Mouse (Mus musculus): ENCODE results near the gene Cped1. TPM values are rescaled to one million over a fixed set of nuclear protein-coding genes. Genes with fewer than 3 reads are reported as not detected.
A peak's percentile ranks its signal among the peaks of the same experiment; 100 is the strongest.
"Not testable (repeated sequence)": the region's sequence is repeated elsewhere in the genome, so short reads cannot be mapped to it uniquely, and the experiment has no call there.

Cped1 gene
- total RNA-seq, 2 experiments from 2014 or later, result 2.2 to 3.1 TPM

GRCm38 (mm10) chr6:22122693-22123092 lies 137.0 kb downstream of the Cped1 start:
- intact Hi-C loops (cut with DNase I), result loop anchor here (5.0 kb wide), 4 partner anchors 170 to 860 kb away; no protein-coding TSS in a partner anchor

GRCm38 (mm10) chr6:22123332-22123731 lies 137.6 kb downstream of the Cped1 start:
- intact Hi-C loops (cut with DNase I), result loop anchor here (5.0 kb wide), 4 partner anchors 169 to 859 kb away; no protein-coding TSS in a partner anchor
- no peak for DNase-seq (ENCODE audit: low spot score in 2 of 2)

More at GRCm38 (mm10) chr6:22122693-22123092, 137.0 kb downstream of the Cped1 start:
- DNase-seq (ENCODE audit: low spot score in 2 of 2), result no peak

GRCm38 (mm10) chr6:22124575-22125330 lies 139.0 kb downstream of the Cped1 start:
- intact Hi-C loops (cut with DNase I), result loop anchor here (5.0 kb wide), 4 partner anchors 168 to 858 kb away; no protein-coding TSS in a partner anchor
- not testable (repeated sequence) for DNase-seq (ENCODE audit: low spot score in 2 of 2)

GRCm38 (mm10) chr6:22135038-22135631 lies 149.4 kb downstream of the Cped1 start:
- intact Hi-C loops (cut with DNase I), result no loop called here
- no peak for DNase-seq (ENCODE audit: low spot score in 2 of 2)

DNA sequence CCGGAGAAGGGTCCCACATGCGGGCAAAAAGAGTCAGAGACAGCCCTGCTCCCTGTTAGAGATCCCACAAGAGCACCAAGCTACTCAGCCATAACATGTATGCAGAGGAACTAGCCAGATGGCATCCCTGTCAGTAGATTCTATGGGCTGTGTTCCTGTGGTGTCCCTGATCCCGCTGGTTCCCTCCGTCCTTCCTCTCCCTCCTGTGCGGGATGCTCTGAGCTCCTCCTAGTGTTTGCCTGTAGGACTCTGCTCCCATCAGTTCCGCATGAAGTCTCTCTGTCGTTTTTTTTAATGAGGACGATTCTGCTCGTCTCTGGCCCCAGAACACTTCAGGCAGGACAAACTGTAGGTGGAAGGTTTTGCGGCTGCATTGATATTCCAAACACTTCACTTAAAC lies 151.1 kb downstream of the Cped1 start:
- DNase-seq (ENCODE audit: low spot score in 2 of 2), result no peak
- intact Hi-C loops (cut with DNase I), result no loop called here

DNA sequence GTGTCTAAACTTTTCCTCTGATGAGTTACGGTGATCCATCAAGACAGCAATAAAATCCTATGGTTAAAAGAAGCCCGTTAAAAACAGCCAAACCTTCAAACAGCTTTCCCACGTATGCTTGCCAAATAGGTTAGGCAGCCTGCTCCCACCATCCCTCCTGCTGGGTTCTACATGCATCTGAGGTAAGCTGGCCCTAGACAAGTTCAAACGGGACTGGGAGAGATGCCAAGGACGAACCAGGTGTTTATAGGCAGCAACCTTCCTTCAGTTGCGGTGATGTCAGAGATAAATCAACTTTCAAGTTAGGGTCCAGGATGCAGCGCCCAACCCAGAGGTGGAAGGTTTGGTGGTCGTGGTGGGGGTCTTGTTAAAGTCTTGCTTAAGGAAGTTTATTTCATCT lies 155.1 kb downstream of the Cped1 start:
- intact Hi-C loops (cut with DNase I), result no loop called here

DNA sequence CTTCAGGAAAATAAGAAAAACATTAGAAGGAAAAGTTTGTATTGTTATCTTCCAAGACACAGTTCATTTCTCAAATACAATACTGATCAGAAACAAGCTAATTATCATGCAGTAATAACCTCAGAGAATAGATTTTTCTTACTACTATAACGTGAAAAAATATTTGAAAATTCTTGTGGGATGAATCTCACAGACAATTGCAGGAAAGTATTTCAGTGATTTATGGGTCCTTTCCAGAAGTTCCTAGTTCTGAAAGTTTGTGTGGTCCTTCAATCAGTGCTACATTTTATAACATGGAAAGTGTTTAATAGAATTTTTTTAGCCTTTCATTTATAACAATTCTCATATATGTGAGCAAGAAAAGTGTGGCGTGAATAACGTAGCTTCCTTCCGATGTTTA lies 161.5 kb downstream of the Cped1 start:
- no peak for DNase-seq (ENCODE audit: low spot score in 2 of 2)
- intact Hi-C loops (cut with DNase I), result no loop called here

More for the DNA sequence above, 155.1 kb downstream of the Cped1 start:
- no peak for DNase-seq (ENCODE audit: low spot score in 2 of 2)

DNA sequence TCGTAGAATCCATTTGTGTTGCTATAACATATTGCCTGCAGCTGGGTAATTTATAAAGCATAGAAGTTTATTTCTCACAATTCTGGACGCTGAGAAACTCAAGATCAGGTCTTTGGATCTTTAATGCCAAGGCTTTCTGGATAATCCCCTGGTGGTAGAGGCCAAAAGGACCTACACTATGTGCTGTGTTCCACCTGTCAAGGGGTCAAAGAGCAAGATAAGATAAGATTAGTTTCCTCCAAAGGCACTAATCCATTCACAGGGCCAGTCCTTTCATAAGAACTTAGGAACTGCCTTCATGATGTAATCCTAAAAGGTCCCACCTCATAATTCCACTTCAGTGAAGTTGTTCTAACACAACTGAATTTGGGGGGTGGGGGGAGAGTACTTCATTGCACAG lies 162.8 kb downstream of the Cped1 start:
- no peak for DNase-seq (ENCODE audit: low spot score in 2 of 2)
- intact Hi-C loops (cut with DNase I), result no loop called here

- no peak for DNase-seq (ENCODE audit: low spot score in 2 of 2)
- intact Hi-C loops (cut with DNase I), result no loop called here
Observed at GRCm38 (mm10) chr6:22157461-22157860, 171.7 kb downstream of the Cped1 start.

- DNase-seq (ENCODE audit: low spot score in 2 of 2), result no peak
- intact Hi-C loops (cut with DNase I), result no loop called here
Observed at GRCm38 (mm10) chr6:22161944-22162343, 176.2 kb downstream of the Cped1 start.

DNA sequence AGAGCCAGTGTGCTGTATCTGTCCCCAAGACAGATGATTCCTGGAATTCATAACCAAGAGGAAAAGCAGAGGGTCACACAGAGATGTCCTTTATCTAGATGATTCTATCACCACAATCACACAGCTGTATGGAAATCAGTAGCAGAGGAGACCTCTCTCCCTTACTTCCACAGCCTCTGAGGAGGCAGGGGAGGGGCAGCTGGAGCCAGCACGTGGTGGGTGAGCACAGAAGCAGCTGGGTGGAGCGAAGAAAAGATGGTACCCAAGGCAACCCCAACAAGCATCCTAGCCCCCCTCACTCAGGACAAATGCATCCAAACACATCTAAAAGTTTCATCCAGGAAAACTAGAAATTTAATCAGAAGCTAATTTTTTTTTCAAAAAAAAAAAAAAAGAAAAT lies 182.7 kb downstream of the Cped1 start:
- intact Hi-C loops (cut with DNase I), result no loop called here
- DNase-seq (ENCODE audit: low spot score in 2 of 2), result no peak

GRCm38 (mm10) chr6:22178721-22179295 lies 193.1 kb downstream of the Cped1 start:
- no peak for DNase-seq (ENCODE audit: low spot score in 2 of 2)
- intact Hi-C loops (cut with DNase I), result no loop called here

DNA sequence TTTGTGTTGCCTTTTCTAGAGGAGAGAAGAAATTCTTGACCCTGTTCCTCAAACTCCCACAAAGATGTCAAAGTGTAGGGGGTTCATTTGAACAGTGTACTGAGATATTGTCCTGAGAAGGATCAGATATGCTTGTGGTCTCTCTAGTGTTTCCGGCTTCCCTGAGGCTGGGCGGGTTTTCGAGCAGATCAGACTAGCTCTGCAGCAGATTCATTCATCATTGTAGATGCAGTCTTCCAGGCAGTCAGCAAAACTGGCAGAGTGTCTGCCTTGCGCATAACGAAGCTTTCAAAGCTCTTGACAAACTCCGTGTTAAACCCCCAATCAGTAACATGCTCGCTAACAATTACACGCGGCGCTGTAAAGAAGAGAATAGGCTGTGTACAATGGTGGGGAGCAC lies 194.6 kb downstream of the Cped1 start:
- peak; percentile 13 to 50 for DNase-seq (ENCODE audit: low spot score in 2 of 2)
- intact Hi-C loops (cut with DNase I), result no loop called here

DNA sequence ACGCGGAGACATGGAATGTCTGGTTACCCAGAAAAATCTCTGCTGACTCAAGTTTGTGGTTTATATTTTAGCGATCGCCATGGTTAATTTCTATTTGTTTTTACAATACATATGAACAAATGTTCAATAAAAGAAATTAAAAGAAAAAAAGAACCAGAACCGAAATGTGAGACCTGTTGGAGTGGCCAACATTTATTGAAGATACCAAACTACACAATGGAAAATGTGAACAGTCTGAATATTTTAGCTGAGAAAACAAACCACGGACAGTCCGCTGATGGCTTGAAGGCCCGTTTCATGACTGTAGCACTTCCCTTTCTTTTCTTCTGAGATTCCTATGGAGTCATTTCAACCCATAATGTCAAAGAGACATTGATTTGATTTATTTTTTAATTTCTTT lies 201.3 kb downstream of the Cped1 start:
- intact Hi-C loops (cut with DNase I), result no loop called here

GRCm38 (mm10) chr6:22189346-22190335 lies 203.9 kb downstream of the Cped1 start:
- DNase-seq (ENCODE audit: low spot score in 2 of 2), result no peak
- intact Hi-C loops (cut with DNase I), result no loop called here

More for the DNA sequence above, 201.3 kb downstream of the Cped1 start:
- no peak for DNase-seq (ENCODE audit: low spot score in 2 of 2)

DNA sequence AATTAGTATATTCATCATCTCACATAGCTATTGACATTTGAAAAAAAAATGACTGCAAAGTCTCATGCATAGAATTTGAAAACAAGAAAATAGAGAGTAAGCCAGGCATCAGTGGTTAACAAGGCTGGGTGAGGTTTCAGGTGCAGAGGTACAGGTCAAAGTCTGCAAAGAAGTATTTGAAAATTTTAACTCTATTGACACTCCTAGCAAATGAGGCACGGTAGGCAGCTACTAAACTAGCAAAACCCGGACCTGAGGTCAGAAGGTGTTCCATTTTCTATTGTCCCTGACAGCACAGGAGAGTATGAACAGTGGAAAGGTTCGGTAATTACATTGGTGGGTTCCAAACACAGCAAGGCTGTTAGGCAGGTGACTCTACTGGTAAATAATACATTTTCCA lies 212.9 kb downstream of the Cped1 start:
- intact Hi-C loops (cut with DNase I), result no loop called here
- DNase-seq (ENCODE audit: low spot score in 2 of 2), result no peak

GRCm38 (mm10) chr6:22199473-22199872 lies 213.8 kb downstream of the Cped1 start:
- intact Hi-C loops (cut with DNase I), result no loop called here

GRCm38 (mm10) chr6:22200133-22200532 lies 214.4 kb downstream of the Cped1 start:
- DNase-seq (ENCODE audit: low spot score in 2 of 2), result no peak
- intact Hi-C loops (cut with DNase I), result no loop called here

More at GRCm38 (mm10) chr6:22199473-22199872, 213.8 kb downstream of the Cped1 start:
- DNase-seq (ENCODE audit: low spot score in 2 of 2), result no peak

GRCm38 (mm10) chr6:22201879-22202278 lies 216.2 kb downstream of the Cped1 start:
- intact Hi-C loops (cut with DNase I), result no loop called here
- DNase-seq (ENCODE audit: low spot score in 2 of 2), result no peak
